Mouse (Mus musculus) naive thymus-derived CD4-positive, alpha-beta T cell, adult 2 months (primary cell): ENCODE data around the gene Parva.

Experiments used
- DNase-seq: peaks from one replicate; pipeline ENCODE4 v3.0.0-alpha.2; 2011; ENCODE audit warnings: low read depth

Parva gene

GRCm38 (mm10) chr7:112426811-112427210 lies 494 bp upstream of the Parva start:
- DNase-seq: no peak

GRCm38 (mm10) chr7:112428158-112428535 lies 842 bp downstream of the Parva start:
- DNase-seq: no peak

GRCm38 (mm10) chr7:112439846-112440245 lies 12.5 kb downstream of the Parva start:
- no peak for DNase-seq

GRCm38 (mm10) chr7:112444152-112444984 lies 17.1 kb downstream of the Parva start:
- no peak for DNase-seq

GRCm38 (mm10) chr7:112444985-112445367 lies 17.7 kb downstream of the Parva start:
- DNase-seq: no peak

- no peak for DNase-seq
Observed at GRCm38 (mm10) chr7:112446498-112446897, 19.2 kb downstream of the Parva start.

- no peak for DNase-seq
Observed at GRCm38 (mm10) chr7:112449954-112450700, 22.8 kb downstream of the Parva start.

- DNase-seq: no peak
Observed at GRCm38 (mm10) chr7:112452471-112452870, 25.2 kb downstream of the Parva start.

- DNase-seq: no peak
Observed at GRCm38 (mm10) chr7:112453805-112454214, 26.5 kb downstream of the Parva start.

- DNase-seq: no peak
Observed at GRCm38 (mm10) chr7:112454380-112454779, 27.1 kb downstream of the Parva start.

- no peak for DNase-seq
Observed at GRCm38 (mm10) chr7:112454951-112455350, 27.6 kb downstream of the Parva start.

- DNase-seq: no peak
Observed at GRCm38 (mm10) chr7:112455566-112456110, 28.3 kb downstream of the Parva start.

- no peak for DNase-seq
Observed at GRCm38 (mm10) chr7:112457373-112457772, 30.1 kb downstream of the Parva start.

- DNase-seq: no peak
Observed at GRCm38 (mm10) chr7:112457920-112458319, 30.6 kb downstream of the Parva start.

- DNase-seq: no peak
Observed at GRCm38 (mm10) chr7:112458440-112458839, 31.1 kb downstream of the Parva start.

GRCm38 (mm10) chr7:112463074-112463473 lies 35.8 kb downstream of the Parva start:
- no peak for DNase-seq

GRCm38 (mm10) chr7:112465920-112466319 lies 38.6 kb downstream of the Parva start:
- DNase-seq: no peak

- DNase-seq: no peak
Observed at GRCm38 (mm10) chr7:112466786-112467185, 39.5 kb downstream of the Parva start.

- DNase-seq: no peak
Observed at GRCm38 (mm10) chr7:112467687-112468111, 40.4 kb downstream of the Parva start.

GRCm38 (mm10) chr7:112469817-112470216 lies 42.5 kb downstream of the Parva start:
- DNase-seq: peak; percentile 19

- no peak for DNase-seq
Observed at GRCm38 (mm10) chr7:112471316-112471715, 44.0 kb downstream of the Parva start.

GRCm38 (mm10) chr7:112472024-112472707 lies 44.9 kb downstream of the Parva start:
- DNase-seq: no peak
